Mouse (Mus musculus) bone marrow, adult 2 months (tissue): ENCODE measurements around the gene Rgs19. TPM values are rescaled to one million over a fixed set of nuclear protein-coding genes. Genes with fewer than 3 reads are reported as not detected.

ENCODE experiments used
- H3K27ac ChIP-seq: fragments of 200-500 bp; 2 replicates; pipeline ENCODE4 v1.5.1; 2012; ENCODE audit warnings: low read depth, mild to moderate bottlenecking, control low read depth, inconsistent platforms, low read length; ENCODE audit not compliant: control insufficient read depth, poor library complexity, insufficient read depth
- H3K4me1 ChIP-seq: fragments of 200-500 bp; 2 replicates; pipeline ENCODE4 v1.6.1; 2011; ENCODE audit warnings: low read length; ENCODE audit not compliant: control insufficient read depth, insufficient read depth
- H3K4me3 ChIP-seq: fragments of 200-500 bp; replicated peaks from 2 replicates; pipeline ENCODE3; 2011; ENCODE audit warnings: mild to moderate bottlenecking, low read depth, low read length, control low read depth; ENCODE audit not compliant: control insufficient read depth
- CTCF ChIP-seq: fragments of 200-500 bp; IDR thresholded peaks from 2 replicates; pipeline ENCODE4 v1.5.1; 2011; ENCODE audit warnings: low read length, control low read depth; ENCODE audit not compliant: control insufficient read depth, insufficient read depth
- POLR2A ChIP-seq: fragments of 200-500 bp; IDR thresholded peaks from 2 replicates; pipeline ENCODE4 v1.6.1; 2011; ENCODE audit warnings: low read depth, mild to moderate bottlenecking, control low read depth, low read length, borderline replicate concordance; ENCODE audit not compliant: control insufficient read depth
- WGBS: fragments of 180-500 bp; shearing (Covaris S2); methylation state at CpG from one replicate; pipeline ENCODE4 v1.1.7; 2018; 5-methylcytosine and 5-hydroxymethylcytosine counted together
- polyA plus RNA-seq: library from polyadenylated mRNA; stranded (reverse); fragments of >200 nt; gene quantifications from 2 replicates; pipeline ENCODE4 v1.2.4, GENCODE M21; 2011; ENCODE audit warnings: low replicate concordance; ENCODE audit not compliant: missing spikeins, insufficient read depth, insufficient read length

Gene Rgs19
- polyA plus RNA-seq, 1 experiment: 170 TPM

- TF ChIP-seq POLR2A (no peak), CTCF (no peak)
- H3K4me3 ChIP-seq: no peak overlapping the region
- no peak overlapping the region for H3K27ac ChIP-seq
- WGBS: 78% methylated on average over 2 of the region's 2 CpGs
- peaks cover 3% of the 10 kb centered on the region; the same call in 1 of the 2 replicates for H3K4me1 ChIP-seq
Observed at GRCm38 (mm10) chr2:181657441-181657840, 36.3 kb downstream of the Rgs19 start.

- TF ChIP-seq POLR2A: no peak
- TF ChIP-seq CTCF: no peak
- Histone ChIP-seq H3K4me1 (peaks cover 3% of the 10 kb centered on the region; the same call in 1 of the 2 replicates), H3K27ac (no peak within 1 kb of the TSS), H3K4me3 (no peak within 1 kb of the TSS)
- 78% methylated on average over 3 of the region's 3 CpGs for WGBS
Observed at GRCm38 (mm10) chr2:181656734-181657133, 37.0 kb downstream of the Rgs19 start, which contains the start of gene Gm29797. Gm29797 (plus strand) TSS chr2:181657034.

GRCm38 (mm10) chr2:181653523-181653922, 40.3 kb downstream of the Rgs19 start:
- Histone ChIP-seq H3K4me1 (no peaks in the 10 kb centered on the region), H3K4me3 (no peak overlapping the region), H3K27ac (no peak overlapping the region)
- TF ChIP-seq POLR2A: no peak
- no peak for TF ChIP-seq CTCF
- 82% methylated on average over 1 of the region's 1 CpGs for WGBS

GRCm38 (mm10) chr2:181653065-181653464, 40.7 kb downstream of the Rgs19 start:
- Histone ChIP-seq H3K4me3 (no peak overlapping the region), H3K4me1 (no peaks in the 10 kb centered on the region), H3K27ac (no peak overlapping the region)
- TF ChIP-seq CTCF: no peak
- TF ChIP-seq POLR2A: no peak

GRCm38 (mm10) chr2:181648926-181649325, 44.9 kb downstream of the Rgs19 start:
- no peak overlapping the region for H3K4me3 ChIP-seq
- WGBS: 93% methylated on average over 10 of the region's 10 CpGs
- H3K4me1 ChIP-seq: no peaks in the 10 kb centered on the region

GRCm38 (mm10) chr2:181646626-181647472, 46.9 kb downstream of the Rgs19 start:
- Histone ChIP-seq H3K27ac (no peak overlapping the region), H3K4me1 (no peaks in the 10 kb centered on the region), H3K4me3 (no peak overlapping the region)
- no peak for TF ChIP-seq POLR2A
- TF ChIP-seq CTCF: no peak
- WGBS: 89% methylated on average over 6 of the region's 6 CpGs

More at GRCm38 (mm10) chr2:181648926-181649325, 44.9 kb downstream of the Rgs19 start:
- TF ChIP-seq CTCF (no peak), POLR2A (no peak)
- H3K27ac ChIP-seq: no peak overlapping the region

- Histone ChIP-seq H3K4me3 (no peak overlapping the region), H3K4me1 (no peaks in the 10 kb centered on the region), H3K27ac (no peak overlapping the region)
- TF ChIP-seq CTCF (no peak), POLR2A (no peak)
- 98% methylated on average over 3 of the region's 3 CpGs for WGBS
Observed at GRCm38 (mm10) chr2:181645666-181646065, 48.1 kb downstream of the Rgs19 start.

- Histone ChIP-seq H3K27ac (no peak overlapping the region), H3K4me3 (no peak overlapping the region), H3K4me1 (no peaks in the 10 kb centered on the region; the same call in 1 of the 2 replicates)
- 90% methylated on average over 2 of the region's 2 CpGs for WGBS
- no peak for TF ChIP-seq POLR2A
- peak; percentile 66 for TF ChIP-seq CTCF
Observed at GRCm38 (mm10) chr2:181644361-181644760, 49.4 kb downstream of the Rgs19 start.

Other genes starting within 250 kb of the Rgs19 start
- gene Zbtb46, start 234.6 kb downstream of the Rgs19 start, polyA plus RNA-seq: 5.2 and 9.7 TPM in 2 replicates
- gene Abhd16b, start 200.8 kb downstream of the Rgs19 start, polyA plus RNA-seq: not detected in 2 replicates
- gene Tpd52l2, start 196.8 kb downstream of the Rgs19 start, polyA plus RNA-seq: 27.0 and 32.9 TPM in 2 replicates
- 24.4 and 43.8 TPM in 2 replicates for gene Dnajc5, start 173.5 kb downstream of the Rgs19 start, polyA plus RNA-seq
- 36.5 and 129 TPM in 2 replicates for gene Uckl1, start 109.1 kb downstream of the Rgs19 start, polyA plus RNA-seq
- gene Prpf6, start 102.1 kb downstream of the Rgs19 start, polyA plus RNA-seq: 15.7 and 27.7 TPM in 2 replicates
- gene Zfp512b, start 101.2 kb downstream of the Rgs19 start, polyA plus RNA-seq: 12.6 and 31.9 TPM in 2 replicates
- gene Samd10, start 94.8 kb downstream of the Rgs19 start, polyA plus RNA-seq: 0.75 and 6.5 TPM in 2 replicates
- gene Gm29797, start 36.9 kb downstream of the Rgs19 start, polyA plus RNA-seq: not detected in 2 replicates
- 7.4 and 7.5 TPM in 2 replicates for gene Sox18, start 22.3 kb downstream of the Rgs19 start, polyA plus RNA-seq
- gene Tcea2, start 13.7 kb downstream of the Rgs19 start, polyA plus RNA-seq: 20.0 and 20.3 TPM in 2 replicates
- not detected in 2 replicates for gene Lkaaear1, start 4.5 kb upstream of the Rgs19 start, polyA plus RNA-seq
- 2.1 TPM in 1 of 2 replicates, not detected in the other for gene Oprl1, start 21.0 kb upstream of the Rgs19 start, polyA plus RNA-seq
- not detected in 2 replicates for gene Myt1, start 69.4 kb upstream of the Rgs19 start, polyA plus RNA-seq
- 9.9 and 11.2 TPM in 2 replicates for gene Pcmtd2, start 143.9 kb upstream of the Rgs19 start, polyA plus RNA-seq
- 10.4 and 11.9 TPM in 2 replicates for gene Polr3k, start 170.4 kb upstream of the Rgs19 start, polyA plus RNA-seq